8 mouse cellular contexts compared by ENCODE assay signal in the genomic region with DNA sequence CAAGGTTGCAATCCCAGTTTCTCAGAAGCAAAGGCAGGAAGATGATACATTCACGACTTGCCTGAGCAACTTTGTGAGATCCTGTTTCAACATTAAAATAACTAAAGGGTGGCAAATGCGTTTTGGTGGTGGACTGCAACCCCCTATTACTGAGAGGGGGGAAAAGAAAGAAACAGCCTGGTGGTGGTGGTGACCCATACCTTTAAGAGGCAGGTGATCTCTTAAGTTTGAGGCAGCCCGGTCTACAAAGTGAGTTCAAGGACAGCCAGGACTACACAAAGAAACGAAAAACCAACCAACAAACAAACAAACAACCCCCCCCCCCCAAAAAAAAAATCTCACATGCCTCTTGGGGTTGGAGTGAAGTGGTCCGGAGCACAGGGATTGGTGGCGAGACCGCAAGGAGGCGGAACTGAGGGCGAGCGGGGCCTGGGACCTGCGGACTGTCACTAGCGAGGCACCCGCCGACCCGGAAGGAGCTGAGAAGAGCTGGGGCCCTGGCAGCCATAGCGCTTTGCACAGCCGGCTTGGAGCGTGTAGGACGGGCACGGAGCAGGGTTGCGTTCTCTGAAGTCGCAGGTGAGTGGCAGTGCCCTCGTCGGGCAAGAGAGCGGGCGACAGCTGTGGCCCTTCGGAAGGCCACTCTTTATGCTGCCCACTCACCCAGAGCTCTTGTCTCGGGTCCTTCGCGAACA. TPM values are rescaled to one million over a fixed set of nuclear protein-coding genes. Genes with fewer than 3 reads are reported as not detected.
A peak's percentile ranks its signal among the peaks of the same experiment; 100 is the strongest.
DNase-seq lines count a peak whose midpoint lies in the region; ATAC-seq and TF ChIP-seq lines count a peak whose summit lies in the region.

A gene (minus strand): TSS at position 422 of the 695 bp plus-strand sequence.
A gene (plus strand): TSS at position 475 of the 695 bp plus-strand sequence.

- H3K27ac ChIP-seq in forebrain, embryonic 15.5 days (replicated peaks) = no peak within 1 kb of the TSS
- no peak within 1 kb of the TSS for H3K27ac ChIP-seq in neural tube, embryonic 14.5 days (ENCODE audit: low read depth, low read length)
- H3K27ac ChIP-seq in testis, adult 2 months (ENCODE audit: control insufficient read depth, insufficient read depth, low read depth, low read length) = peak within 1 kb of the TSS; percentile 57

- no peaks in the 10 kb centered on the region for H3K9me3 ChIP-seq in G1E (replicated peaks)
- H3K9me3 ChIP-seq in forebrain, embryonic 15.5 days = no peaks in the 10 kb centered on the region
- H3K9me3 ChIP-seq in neural tube, embryonic 14.5 days (ENCODE audit: control insufficient read depth, low read length) = no peaks in the 10 kb centered on the region

- peak within 1 kb of the TSS; percentile 70 for H3K4me2 ChIP-seq in forebrain, embryonic 15.5 days (replicated peaks)
- peak within 1 kb of the TSS; percentile 92 for H3K4me2 ChIP-seq in neural tube, embryonic 14.5 days (ENCODE audit: low read depth, low read length)

- peak; percentile 82 for TF ChIP-seq POLR2A in testis, adult 2 months (IDR thresholded peaks at IDR 0.05; ENCODE audit: control insufficient read depth, low read depth, low read length)

- intact Hi-C loops in heart, postnatal 14 days (cut with DNase I) = loop anchor here (5.0 kb wide), 1 partner anchor 239 kb away; a partner anchor contains a TSS

- no peaks in the 10 kb centered on the region for H3K27me3 ChIP-seq in G1E (ENCODE audit: insufficient read depth, low read length)
- H3K27me3 ChIP-seq in forebrain, embryonic 15.5 days = no peaks in the 10 kb centered on the region
- no peaks in the 10 kb centered on the region for H3K27me3 ChIP-seq in neural tube, embryonic 14.5 days (ENCODE audit: control insufficient read depth, insufficient read depth, low read length)
- H3K27me3 ChIP-seq in testis, adult 2 months (ENCODE audit: control insufficient read depth, insufficient read depth, low read length) = no peaks in the 10 kb centered on the region

- peak; percentile 88 for ATAC-seq in G1E (ENCODE audit: extremely low read depth, insufficient number of reproducible peaks, low FRiP score, poor library complexity, severe bottlenecking)
- ATAC-seq in forebrain, embryonic 15.5 days (replicated peaks) = peak; percentile 94
- ATAC-seq in neural tube, embryonic 14.5 days (ENCODE audit: low read depth) = peak; percentile 98

- under 1% methylated on average over 30 of the region's 30 CpGs for WGBS in forebrain, embryonic 15.5 days
- WGBS in neural tube, embryonic 14.5 days = 1% methylated on average over 30 of the region's 30 CpGs

- peaks cover 38% of the 10 kb centered on the region for H3K4me1 ChIP-seq in G1E (ENCODE audit: insufficient read depth, low read depth, low read length)
- H3K4me1 ChIP-seq in forebrain, embryonic 15.5 days = peaks cover 13% of the 10 kb centered on the region
- peaks cover 12% of the 10 kb centered on the region; the same call in 1 of the 2 replicates for H3K4me1 ChIP-seq in neural tube, embryonic 14.5 days (ENCODE audit: control insufficient read depth, insufficient read depth, low read length)
- no peaks in the 10 kb centered on the region for H3K4me1 ChIP-seq in testis, adult 2 months (ENCODE audit: control insufficient read depth, insufficient read depth, low read length)

- H3K36me3 ChIP-seq in G1E (replicated peaks) = peaks cover 21% of the 10 kb centered on the region
- H3K36me3 ChIP-seq in forebrain, embryonic 15.5 days = no peaks in the 10 kb centered on the region
- H3K36me3 ChIP-seq in neural tube, embryonic 14.5 days (ENCODE audit: control insufficient read depth, insufficient read depth, low read length) = no peaks in the 10 kb centered on the region
- H3K36me3 ChIP-seq in testis, adult 2 months (ENCODE audit: control insufficient read depth, insufficient read depth, low read length) = no peaks in the 10 kb centered on the region

- DNase-seq in G1E (ENCODE audit: low spot score) = peak; percentile 74
- peak; percentile 80 for DNase-seq in cerebellum, adult 11-12 months
- DNase-seq in heart, postnatal 14 days = peak; percentile 86 to 90
- DNase-seq in layer of hippocampus, adult 11-12 months (ENCODE audit: low spot score) = peak; percentile 80
- peak; percentile 82 to 83 for DNase-seq in lung, adult 18-20 months

- peak within 1 kb of the TSS; percentile 98 for H3K4me3 ChIP-seq in G1E (ENCODE audit: low read depth, low read length)
- H3K4me3 ChIP-seq in forebrain, embryonic 15.5 days = peak within 1 kb of the TSS; percentile 96
- peak within 1 kb of the TSS; percentile 76 for H3K4me3 ChIP-seq in neural tube, embryonic 14.5 days (ENCODE audit: low read depth, low read length)
- peak within 1 kb of the TSS; percentile 96 for H3K4me3 ChIP-seq in testis, adult 2 months (ENCODE audit: control insufficient read depth, low read depth, low read length)

- peak within 1 kb of the TSS; percentile 82 for H3K9ac ChIP-seq in forebrain, embryonic 15.5 days (replicated peaks)
- H3K9ac ChIP-seq in neural tube, embryonic 14.5 days (replicated peaks; ENCODE audit: low read depth, low read length) = peak within 1 kb of the TSS; percentile 73

- TF ChIP-seq CTCF in G1E (IDR thresholded peaks at IDR 0.05; ENCODE audit: low read depth, low read length) = no peak
- TF ChIP-seq CTCF in testis, adult 2 months (IDR thresholded peaks at IDR 0.05; ENCODE audit: control insufficient read depth, insufficient read depth, insufficient replicate concordance, low read depth, low read length) = no peak

RNA-seq across cellular contexts. Expression of the first gene that starts in this region (rescaled TPM):
- total RNA-seq in G1E (2014; fragmentation: Nextera tagmentation) = 35.7 and 40.9 TPM in 2 replicates
- total RNA-seq in G1E (2017) = 7.7 and 8.2 TPM in 2 replicates
- 22.4 and 24.7 TPM in 2 replicates for polyA plus RNA-seq in G1E (2012)
- polyA plus RNA-seq in forebrain, embryonic 15.5 days (2015; fragmentation: Nextera tagmentation; extraction: Ambion mirVana) = 10.7 and 10.9 TPM in 2 replicates
- 10 to 100 TPM; 18.3 to 18.4 TPM for total RNA-seq in heart, postnatal 14 days (2021)
- 21.1 and 22.8 TPM in 2 replicates for polyA plus RNA-seq in neural tube, embryonic 14.5 days (2014; fragmentation: Nextera tagmentation; extraction: Ambion mirVana)
- 19.7 and 22.1 TPM in 2 replicates for polyA plus RNA-seq in testis, adult 2 months (2012; rRNA removed)

RNA-seq across cellular contexts. Expression of the second gene that starts in this region (rescaled TPM):
- 103 and 125 TPM in 2 replicates for total RNA-seq in G1E (2014; fragmentation: Nextera tagmentation)
- 58.7 and 59.2 TPM in 2 replicates for total RNA-seq in G1E (2017)
- 2.9 and 4.0 TPM in 2 replicates for polyA plus RNA-seq in G1E (2012)
- polyA plus RNA-seq in forebrain, embryonic 15.5 days (2015; fragmentation: Nextera tagmentation; extraction: Ambion mirVana) = 145 and 151 TPM in 2 replicates
- 100 to 1,000 TPM in 1 of 2 experiments, 10 to 100 TPM in 1; 95.8 to 109 TPM for total RNA-seq in heart, postnatal 14 days (2021)
- polyA plus RNA-seq in neural tube, embryonic 14.5 days (2014; fragmentation: Nextera tagmentation; extraction: Ambion mirVana) = 228 and 250 TPM in 2 replicates
- polyA plus RNA-seq in testis, adult 2 months (2012; rRNA removed) = 11.8 and 14.9 TPM in 2 replicates
